Mouse (Mus musculus) megakaryocyte, embryonic 14.5 days (primary cell): ENCODE measurements around the gene Fam155a. TPM values are rescaled to one million over a fixed set of nuclear protein-coding genes. Genes with fewer than 3 reads are reported as not detected.
A peak's percentile ranks its signal among the peaks of the same experiment; 100 is the strongest.

Source experiments
- H3K27me3 ChIP-seq: replicated peaks from 2 replicates; pipeline ENCODE3; 2012; ENCODE audit warnings: inconsistent platforms
- H3K36me3 ChIP-seq: replicated peaks from 2 replicates; pipeline ENCODE3; 2012; ENCODE audit warnings: low read length, inconsistent platforms, mixed read lengths
- H3K4me1 ChIP-seq: 2 replicates; pipeline ENCODE4 v1.6.1; 2012; ENCODE audit warnings: inconsistent platforms
- H3K4me3 ChIP-seq: replicated peaks from 2 replicates; pipeline ENCODE3; 2012; ENCODE audit warnings: moderate library complexity, mild to moderate bottlenecking, inconsistent platforms
- H3K9me3 ChIP-seq: 2 replicates; pipeline ENCODE4 v1.6.1; 2012; ENCODE audit warnings: inconsistent platforms
- FLI1 ChIP-seq: IDR thresholded peaks from 2 replicates; pipeline ENCODE4 v1.6.1; 2012; ENCODE audit warnings: low read length, inconsistent platforms, mixed read lengths
- GATA1 ChIP-seq: IDR thresholded peaks from 3 replicates; pipeline ENCODE4 v1.6.1; 2012; ENCODE audit warnings: mixed read lengths, low read length, inconsistent platforms, borderline replicate concordance
- polyA plus RNA-seq: library from polyadenylated mRNA; stranded (reverse); fragments of >175 nt; gene quantifications from 2 replicates; pipeline ENCODE4 v1.2.3, GENCODE M21; 2012; ENCODE audit warnings: low replicate concordance; ENCODE audit not compliant: insufficient read depth

Fam155a gene
- polyA plus RNA-seq, 1 experiment = 0.10 TPM

GRCm38 (mm10) chr8:9453742-9454141 lies 317.2 kb downstream of the Fam155a start:
- Histone ChIP-seq H3K27me3 (no peaks in the 10 kb centered on the region), H3K4me1 (no peaks in the 10 kb centered on the region), H3K36me3 (no peaks in the 10 kb centered on the region), H3K9me3 (peaks cover 11% of the 10 kb centered on the region), H3K4me3 (no peak overlapping the region)
- no peak for TF ChIP-seq GATA1
- TF ChIP-seq FLI1 = no peak

DNA sequence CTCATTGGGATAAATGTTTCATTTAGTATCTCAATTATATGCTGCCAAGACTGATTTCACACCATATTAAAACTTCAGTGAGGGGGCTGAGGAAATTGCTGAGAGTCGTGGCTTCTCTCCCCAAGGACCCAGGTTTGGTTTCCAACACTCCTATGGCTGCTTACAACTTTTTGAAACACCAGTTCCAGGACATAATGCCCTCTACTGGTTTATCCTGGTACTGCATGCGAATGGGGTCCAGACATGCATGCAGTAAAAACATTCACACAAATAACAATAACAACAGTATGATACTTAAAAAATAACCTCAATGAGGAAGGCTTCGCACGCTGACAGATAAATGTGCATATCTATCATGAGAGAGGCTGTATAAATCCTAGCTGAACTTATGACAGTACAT lies 319.4 kb downstream of the Fam155a start:
- Histone ChIP-seq H3K27me3 (no peaks in the 10 kb centered on the region), H3K36me3 (no peaks in the 10 kb centered on the region), H3K4me3 (no peak overlapping the region), H3K4me1 (no peaks in the 10 kb centered on the region), H3K9me3 (peaks cover 11% of the 10 kb centered on the region)
- TF ChIP-seq FLI1 (no peak), GATA1 (no peak)

DNA sequence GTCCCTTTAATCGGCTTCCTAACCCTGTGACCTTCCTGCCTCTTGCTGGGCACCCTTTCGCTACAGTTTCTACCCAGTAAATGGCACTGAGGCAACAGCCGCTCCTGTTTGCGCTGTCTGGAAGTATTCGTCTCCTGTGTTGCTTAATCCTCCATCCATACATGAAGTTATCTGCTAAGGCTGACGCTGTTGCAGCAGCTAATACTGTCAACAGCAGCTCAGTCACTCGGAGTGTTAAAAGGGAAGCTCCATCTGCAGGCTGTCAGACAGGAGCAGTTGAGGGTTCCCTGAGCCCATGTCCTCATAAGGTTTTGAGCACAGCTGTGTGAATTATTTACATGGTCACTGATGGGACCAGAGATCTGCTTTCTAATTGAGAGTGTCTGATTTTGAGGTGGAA lies 322.3 kb downstream of the Fam155a start:
- peaks cover 11% of the 10 kb centered on the region for H3K9me3 ChIP-seq
- no peaks in the 10 kb centered on the region for H3K4me1 ChIP-seq
- TF ChIP-seq GATA1 = no peak
- TF ChIP-seq FLI1 = no peak
- H3K36me3 ChIP-seq = no peaks in the 10 kb centered on the region
- no peaks in the 10 kb centered on the region for H3K27me3 ChIP-seq
- H3K4me3 ChIP-seq = no peak overlapping the region

DNA sequence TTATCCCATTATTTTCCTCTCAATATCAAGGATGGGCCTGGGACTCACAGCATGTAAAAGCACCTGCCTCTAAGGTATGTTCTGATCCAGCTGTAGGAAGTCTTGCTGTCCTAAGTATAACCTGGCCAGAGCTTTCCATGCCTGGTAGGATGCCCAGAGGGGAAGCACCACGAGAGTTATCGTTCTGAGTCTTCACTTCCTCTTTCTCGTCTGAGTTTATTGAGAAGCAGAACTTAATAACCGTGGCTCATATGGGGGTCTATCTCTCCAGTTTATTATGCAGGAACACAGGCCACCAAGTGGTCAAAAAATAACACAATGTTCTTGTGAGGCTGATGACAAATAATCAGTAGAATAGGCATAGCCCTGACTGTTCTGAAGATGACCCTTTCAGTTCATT lies 333.1 kb downstream of the Fam155a start:
- no peak for TF ChIP-seq GATA1
- no peak for TF ChIP-seq FLI1
- no peaks in the 10 kb centered on the region for H3K36me3 ChIP-seq

GRCm38 (mm10) chr8:9435501-9435900 lies 335.5 kb downstream of the Fam155a start:
- TF ChIP-seq GATA1 (no peak), FLI1 (no peak)
- Histone ChIP-seq H3K36me3 (no peaks in the 10 kb centered on the region), H3K4me3 (no peak overlapping the region), H3K4me1 (no peaks in the 10 kb centered on the region), H3K9me3 (peaks cover 6% of the 10 kb centered on the region; the same call in 1 of the 2 replicates), H3K27me3 (no peaks in the 10 kb centered on the region)

More for the DNA sequence above, 333.1 kb downstream of the Fam155a start:
- Histone ChIP-seq H3K9me3 (peaks cover 6% of the 10 kb centered on the region; the same call in 1 of the 2 replicates), H3K4me3 (no peak overlapping the region), H3K4me1 (no peaks in the 10 kb centered on the region), H3K27me3 (no peaks in the 10 kb centered on the region)

GRCm38 (mm10) chr8:9432635-9433372 lies 338.2 kb downstream of the Fam155a start:
- Histone ChIP-seq H3K4me1 (no peaks in the 10 kb centered on the region), H3K36me3 (no peaks in the 10 kb centered on the region), H3K27me3 (no peaks in the 10 kb centered on the region), H3K9me3 (0 out of 2 replicates have a peak, but pooled peaks cover 6% of the 10 kb centered on the region), H3K4me3 (no peak overlapping the region)
- TF ChIP-seq GATA1 (no peak), FLI1 (no peak)

- Histone ChIP-seq H3K4me1 (no peaks in the 10 kb centered on the region), H3K36me3 (no peaks in the 10 kb centered on the region), H3K4me3 (no peak overlapping the region), H3K9me3 (0 out of 2 replicates have a peak, but pooled peaks cover 6% of the 10 kb centered on the region), H3K27me3 (no peaks in the 10 kb centered on the region)
- TF ChIP-seq FLI1 (no peak), GATA1 (no peak)
These were observed 342.1 kb downstream of the Fam155a start for GRCm38 (mm10) chr8:9428846-9429245.

DNA sequence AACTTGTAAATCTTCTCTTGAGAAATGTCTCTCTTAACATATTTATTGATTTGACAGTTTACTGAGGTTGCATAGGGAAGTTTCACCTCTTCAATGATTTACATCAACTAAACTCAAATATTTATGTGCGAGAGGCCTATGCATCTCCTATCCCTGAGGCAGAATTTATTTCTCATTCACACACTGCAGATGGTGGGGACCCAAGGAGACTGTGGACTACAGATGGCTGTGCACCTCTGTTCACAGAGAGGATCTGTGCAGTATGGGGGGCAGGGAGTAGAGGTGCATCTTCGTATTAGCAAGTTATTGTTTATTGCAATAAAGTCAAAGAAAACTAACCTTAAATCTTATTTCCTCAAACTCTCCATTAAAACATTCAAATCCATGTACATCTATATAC lies 346.9 kb downstream of the Fam155a start:
- Histone ChIP-seq H3K9me3 (0 out of 2 replicates have a peak, but pooled peaks cover 6% of the 10 kb centered on the region), H3K27me3 (no peaks in the 10 kb centered on the region), H3K36me3 (no peaks in the 10 kb centered on the region), H3K4me3 (no peak overlapping the region), H3K4me1 (peaks cover 4% of the 10 kb centered on the region; the same call in 1 of the 2 replicates)
- no peak for TF ChIP-seq GATA1
- TF ChIP-seq FLI1 = no peak

DNA sequence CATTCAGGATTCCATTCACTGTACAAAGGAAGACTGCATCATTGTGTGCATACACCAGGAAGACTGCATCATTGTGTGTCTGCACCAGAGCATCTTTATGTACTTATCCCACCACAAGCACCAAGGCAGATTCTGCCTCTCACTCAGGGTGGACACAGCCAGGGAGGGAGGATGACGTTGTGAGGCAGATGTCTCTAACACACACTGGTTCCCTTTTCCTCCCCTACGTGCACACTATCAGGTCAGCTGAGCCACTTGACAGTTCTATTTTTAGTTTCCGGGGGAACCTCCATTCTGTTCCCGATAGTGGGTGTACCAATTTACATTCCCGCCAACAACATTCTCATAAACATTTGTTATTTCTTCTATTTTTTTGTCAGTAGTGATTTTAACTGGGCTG lies 347.4 kb downstream of the Fam155a start:
- no peak for TF ChIP-seq FLI1
- TF ChIP-seq GATA1 = no peak
- H3K4me3 ChIP-seq = peak overlapping the region; percentile 50
- H3K36me3 ChIP-seq = no peaks in the 10 kb centered on the region
- H3K27me3 ChIP-seq = no peaks in the 10 kb centered on the region
- 0 out of 2 replicates have a peak, but pooled peaks cover 6% of the 10 kb centered on the region for H3K9me3 ChIP-seq
- H3K4me1 ChIP-seq = peaks cover 4% of the 10 kb centered on the region; the same call in 1 of the 2 replicates

DNA sequence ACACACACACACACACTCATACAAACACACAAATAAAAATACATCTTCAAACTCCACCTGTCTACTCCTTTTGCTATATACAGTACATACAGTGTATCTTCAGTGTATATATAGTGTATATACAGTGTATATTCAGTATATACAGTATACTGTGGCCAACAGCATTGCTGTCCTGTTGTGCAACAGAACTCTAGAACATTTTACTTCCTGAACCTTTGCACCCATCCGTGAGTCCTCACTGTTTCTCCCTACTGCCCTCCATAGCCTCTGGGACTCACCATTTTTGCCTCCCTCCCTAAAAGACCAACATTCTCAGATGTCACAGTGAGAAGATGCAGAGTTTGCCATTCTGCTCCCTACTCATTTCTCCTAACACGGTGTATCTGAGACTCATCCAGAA lies 347.8 kb downstream of the Fam155a start:
- H3K4me1 ChIP-seq = peaks cover 4% of the 10 kb centered on the region; the same call in 1 of the 2 replicates
- H3K27me3 ChIP-seq = no peaks in the 10 kb centered on the region
- H3K9me3 ChIP-seq = 0 out of 2 replicates have a peak, but pooled peaks cover 3% of the 10 kb centered on the region
- H3K36me3 ChIP-seq = no peaks in the 10 kb centered on the region
- H3K4me3 ChIP-seq = no peak overlapping the region
- TF ChIP-seq GATA1 (no peak), FLI1 (no peak)
